Mouse (Mus musculus): ENCODE measurements around the gene Raph1. TPM values are rescaled to one million over a fixed set of nuclear protein-coding genes. Genes with fewer than 3 reads are reported as not detected.

Raph1 gene
- polyA plus RNA-seq, 1 experiment from 2014 or later: 20.9 TPM

DNA sequence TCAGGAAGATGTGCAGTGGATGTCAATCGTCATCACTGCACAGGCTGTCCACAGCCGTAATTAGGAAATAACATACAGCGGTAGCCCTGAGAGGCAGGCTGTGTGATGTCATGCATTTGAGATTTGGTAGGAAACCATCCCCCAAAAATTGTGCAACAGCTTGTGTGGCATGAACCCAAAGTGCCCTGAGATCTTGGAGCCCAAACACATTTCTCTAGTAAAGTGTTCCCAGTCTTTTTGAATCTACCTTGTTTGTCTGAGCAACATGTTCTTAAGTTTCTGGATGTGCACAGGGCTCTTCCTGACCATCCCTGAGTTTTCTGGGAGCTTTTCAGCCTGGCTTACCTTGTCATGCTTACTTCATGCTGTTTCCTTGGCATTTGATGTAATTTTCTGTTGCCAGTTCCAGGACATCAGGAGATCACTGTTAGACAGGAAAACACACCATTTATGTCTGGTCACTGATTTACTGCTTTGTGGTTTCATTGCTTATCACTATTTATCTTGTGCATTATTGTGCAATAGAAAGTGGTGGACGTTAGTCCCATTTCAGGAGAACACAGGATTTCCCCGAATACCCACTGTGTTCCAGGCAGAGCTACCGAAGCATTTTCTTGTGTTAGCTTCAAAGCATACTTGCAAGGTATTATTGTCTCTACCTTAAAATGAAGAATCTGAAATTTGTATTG lies 32.3 kb upstream of the Raph1 start:
- no peak for ATAC-seq
- H3K9ac ChIP-seq (ENCODE audit: low read length): no peak overlapping the region
- no peak for DNase-seq (ENCODE audit: low spot score)
- no peak overlapping the region for H3K4me2 ChIP-seq (ENCODE audit: low read length)
- no peaks in the 10 kb centered on the region for H3K9me3 ChIP-seq (replicated peaks; ENCODE audit: control insufficient read depth, low read length)
- no peaks in the 10 kb centered on the region for H3K36me3 ChIP-seq (ENCODE audit: control insufficient read depth, insufficient read depth, low read length)
- H3K4me1 ChIP-seq (ENCODE audit: control insufficient read depth, insufficient read depth, low read length): no peaks in the 10 kb centered on the region
- 91% methylated on average over 6 of the region's 6 CpGs for WGBS
- H3K27me3 ChIP-seq (replicated peaks; ENCODE audit: control insufficient read depth, insufficient read depth, low read length): no peaks in the 10 kb centered on the region
- no peak overlapping the region for H3K4me3 ChIP-seq (ENCODE audit: low read depth, low read length)
- no peak overlapping the region for H3K27ac ChIP-seq (ENCODE audit: low read depth, low read length)

DNA sequence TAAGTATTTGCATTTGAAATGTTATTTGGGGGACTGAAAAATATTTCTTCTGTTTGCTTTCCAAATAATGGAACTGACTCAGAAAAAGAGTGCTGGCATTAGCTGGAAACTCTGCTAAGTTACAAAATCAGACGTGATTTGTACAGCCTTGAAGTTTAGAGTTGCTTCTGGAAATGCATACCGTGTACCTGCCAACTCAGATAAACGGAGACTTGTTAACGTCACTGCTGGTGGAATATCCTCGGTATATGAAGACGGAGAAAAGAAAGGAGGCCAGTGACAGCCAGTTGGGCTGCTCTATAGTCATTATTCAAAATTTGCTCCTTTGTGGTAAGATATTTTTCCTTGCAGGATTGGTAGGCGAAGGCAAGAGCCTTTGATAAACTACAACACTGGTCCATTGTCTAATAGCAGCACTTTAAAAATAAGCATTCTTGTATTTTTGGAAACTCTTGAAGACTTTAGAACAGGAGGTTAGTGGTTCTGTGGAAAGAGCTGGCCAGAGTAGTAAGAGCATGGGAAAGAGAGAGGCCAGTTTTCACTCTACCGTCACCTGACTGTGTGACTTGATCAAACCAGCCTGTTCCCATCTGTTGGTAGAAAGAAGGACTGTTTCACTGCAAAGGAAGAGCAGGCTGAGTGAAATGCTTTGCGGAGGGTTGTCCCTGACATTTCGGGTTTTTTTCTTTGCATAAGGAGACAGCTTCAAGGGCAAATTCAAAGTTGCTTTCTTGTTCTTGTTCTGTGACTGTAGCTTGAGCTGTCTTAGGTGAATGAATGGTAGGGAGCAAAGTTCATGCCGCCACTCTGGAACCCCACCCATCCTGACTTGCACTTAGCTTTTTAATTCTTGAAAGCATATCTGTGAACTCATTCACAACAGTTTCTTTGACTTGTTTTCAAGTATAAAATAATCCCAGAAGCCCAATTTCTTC lies 29.7 kb upstream of the Raph1 start:
- no peak overlapping the region for H3K27ac ChIP-seq (ENCODE audit: low read depth, low read length)
- DNase-seq (ENCODE audit: low spot score) (no peak), ATAC-seq (no peak)
- H3K4me3 ChIP-seq (ENCODE audit: low read depth, low read length): no peak overlapping the region
- no peaks in the 10 kb centered on the region for H3K9me3 ChIP-seq (replicated peaks; ENCODE audit: control insufficient read depth, low read length)
- no peak overlapping the region for H3K9ac ChIP-seq (ENCODE audit: low read length)
- H3K27me3 ChIP-seq (replicated peaks; ENCODE audit: control insufficient read depth, insufficient read depth, low read length): no peaks in the 10 kb centered on the region
- H3K36me3 ChIP-seq (ENCODE audit: control insufficient read depth, insufficient read depth, low read length): no peaks in the 10 kb centered on the region
- no peak overlapping the region for H3K4me2 ChIP-seq (ENCODE audit: low read length)
- H3K4me1 ChIP-seq (ENCODE audit: control insufficient read depth, insufficient read depth, low read length): no peaks in the 10 kb centered on the region
- 69% methylated on average over 11 of the region's 11 CpGs for WGBS

DNA sequence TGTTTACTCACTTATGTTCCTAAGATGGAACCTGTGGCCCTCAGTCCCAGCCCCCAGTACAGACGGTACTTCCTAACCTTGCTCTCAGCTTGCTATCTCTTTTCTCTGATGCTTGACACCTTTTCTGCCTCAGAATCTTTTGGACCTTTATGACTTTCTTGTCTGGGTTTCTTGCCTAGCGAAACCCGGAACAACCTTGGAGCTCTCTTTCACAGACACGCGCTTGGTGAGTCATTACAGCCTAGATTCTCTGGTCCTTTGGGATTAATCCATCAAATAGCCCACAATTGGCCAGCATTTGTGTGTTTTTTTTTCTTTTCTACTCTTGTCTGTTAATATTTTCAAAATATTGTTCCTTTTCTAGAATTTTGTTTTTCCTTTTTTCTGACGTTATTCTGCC lies 26.2 kb upstream of the Raph1 start:
- H3K4me3 ChIP-seq (ENCODE audit: low read depth, low read length): no peak overlapping the region
- no peaks in the 10 kb centered on the region for H3K27me3 ChIP-seq (replicated peaks; ENCODE audit: control insufficient read depth, insufficient read depth, low read length)
- no peak for ATAC-seq
- no peak overlapping the region for H3K9ac ChIP-seq (ENCODE audit: low read length)
- H3K36me3 ChIP-seq (ENCODE audit: control insufficient read depth, insufficient read depth, low read length): no peaks in the 10 kb centered on the region
- no peaks in the 10 kb centered on the region for H3K4me1 ChIP-seq (ENCODE audit: control insufficient read depth, insufficient read depth, low read length)
- DNase-seq (ENCODE audit: low spot score): no peak
- no peaks in the 10 kb centered on the region for H3K9me3 ChIP-seq (replicated peaks; ENCODE audit: control insufficient read depth, low read length)
- no peak overlapping the region for H3K4me2 ChIP-seq (ENCODE audit: low read length)
- no peak overlapping the region for H3K27ac ChIP-seq (ENCODE audit: low read depth, low read length)
- 96% methylated on average over 6 of the region's 6 CpGs for WGBS

DNA sequence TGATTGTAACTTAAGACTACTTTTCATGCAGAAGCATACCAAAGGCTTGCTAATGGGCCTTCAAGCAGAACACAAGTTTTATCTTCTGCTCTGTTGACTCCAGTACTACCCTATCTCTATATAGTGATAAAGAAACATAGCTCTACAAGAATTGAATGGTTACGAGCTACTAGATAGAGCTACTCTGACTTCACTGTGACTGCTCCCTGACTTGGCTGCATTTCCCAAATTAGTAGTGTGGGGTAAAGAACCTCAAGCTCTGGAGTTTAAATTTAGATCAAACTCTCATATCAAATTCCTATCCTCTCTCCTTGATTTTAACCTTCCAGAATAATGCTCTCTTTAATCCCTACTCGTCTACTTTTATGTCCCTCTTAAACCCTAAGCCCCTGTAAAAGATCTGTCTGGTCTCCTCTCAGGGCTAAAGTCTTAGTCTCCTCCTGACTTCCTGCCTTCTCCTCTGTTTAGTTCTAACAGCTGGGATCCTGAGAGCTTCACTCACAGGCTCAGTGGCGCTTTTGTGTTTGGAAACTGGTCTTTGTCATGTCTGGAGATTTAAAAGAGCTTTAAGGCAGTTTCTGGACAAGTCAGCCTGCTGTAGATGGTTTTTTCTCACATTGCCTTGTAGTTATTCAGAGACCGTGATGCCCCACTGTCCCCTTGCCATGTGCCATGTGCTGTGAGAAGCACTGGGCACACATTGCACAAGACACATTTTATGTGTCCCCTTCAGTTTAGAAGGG lies 22.2 kb upstream of the Raph1 start:
- no peak overlapping the region for H3K4me2 ChIP-seq (ENCODE audit: low read length)
- no peaks in the 10 kb centered on the region for H3K4me1 ChIP-seq (ENCODE audit: control insufficient read depth, insufficient read depth, low read length)
- H3K9me3 ChIP-seq (replicated peaks; ENCODE audit: control insufficient read depth, low read length): no peaks in the 10 kb centered on the region; the same call in 1 of the 2 replicates
- no peak overlapping the region for H3K4me3 ChIP-seq (ENCODE audit: low read depth, low read length)
- DNase-seq (ENCODE audit: low spot score) (no peak), ATAC-seq (no peak)
- no peak overlapping the region for H3K27ac ChIP-seq (ENCODE audit: low read depth, low read length)
- no peaks in the 10 kb centered on the region for H3K27me3 ChIP-seq (replicated peaks; ENCODE audit: control insufficient read depth, insufficient read depth, low read length)
- no peaks in the 10 kb centered on the region for H3K36me3 ChIP-seq (ENCODE audit: control insufficient read depth, insufficient read depth, low read length)
- no peak overlapping the region for H3K9ac ChIP-seq (ENCODE audit: low read length)
- WGBS: 57% methylated on average over 4 of the region's 4 CpGs

DNA sequence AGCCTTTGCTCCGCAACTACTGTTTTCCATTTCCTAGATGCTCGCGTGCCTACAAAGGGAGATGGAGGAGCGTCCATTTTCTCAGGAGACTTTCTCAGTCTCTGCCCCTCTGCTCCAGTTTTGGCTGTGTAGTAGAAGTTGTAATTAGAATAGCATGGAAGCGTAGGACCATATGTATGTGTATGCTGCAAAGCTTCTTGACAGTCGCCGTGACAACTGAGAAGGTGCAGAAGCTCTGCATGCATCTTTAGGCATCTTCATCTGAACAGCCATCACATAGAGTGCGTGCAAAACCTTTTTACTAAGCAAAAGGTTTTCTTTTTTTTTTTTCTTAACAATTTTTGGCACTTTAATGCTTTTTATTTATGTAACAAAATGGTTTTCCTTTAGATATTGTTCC lies 14.1 kb upstream of the Raph1 start:
- H3K36me3 ChIP-seq (ENCODE audit: control insufficient read depth, insufficient read depth, low read length): no peaks in the 10 kb centered on the region
- no peaks in the 10 kb centered on the region for H3K27me3 ChIP-seq (replicated peaks; ENCODE audit: control insufficient read depth, insufficient read depth, low read length)
- H3K27ac ChIP-seq (ENCODE audit: low read depth, low read length): no peak overlapping the region
- WGBS: 89% methylated on average over 8 of the region's 8 CpGs
- H3K4me1 ChIP-seq (ENCODE audit: control insufficient read depth, insufficient read depth, low read length): no peaks in the 10 kb centered on the region
- no peak overlapping the region for H3K9ac ChIP-seq (ENCODE audit: low read length)
- no peaks in the 10 kb centered on the region; the same call in 1 of the 2 replicates for H3K9me3 ChIP-seq (replicated peaks; ENCODE audit: control insufficient read depth, low read length)
- no peak for DNase-seq (ENCODE audit: low spot score)
- ATAC-seq: no peak
- no peak overlapping the region for H3K4me3 ChIP-seq (ENCODE audit: low read depth, low read length)
- H3K4me2 ChIP-seq (ENCODE audit: low read length): no peak overlapping the region

DNA sequence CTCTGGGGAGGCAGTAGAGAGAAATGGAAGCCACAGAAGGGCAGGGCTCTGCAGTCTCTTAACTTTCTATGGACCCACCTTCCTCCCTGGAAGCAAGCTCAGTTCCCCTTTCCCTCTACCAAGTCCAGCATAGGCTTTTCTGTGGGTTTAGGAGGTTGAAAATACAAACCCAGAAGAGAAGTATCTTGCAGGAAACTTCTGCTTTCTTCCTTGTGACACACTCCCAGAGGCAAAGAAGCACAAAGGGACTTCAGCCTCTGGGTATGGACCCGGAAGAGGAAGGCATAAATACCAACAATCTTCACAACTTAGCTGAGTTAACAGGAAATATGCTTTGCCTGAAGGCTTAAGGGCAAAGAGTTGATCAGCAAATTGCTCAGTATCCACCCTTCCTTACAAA lies 13.0 kb upstream of the Raph1 start:
- Histone ChIP-seq H3K4me3 (ENCODE audit: low read depth, low read length) (no peak overlapping the region), H3K4me1 (ENCODE audit: control insufficient read depth, insufficient read depth, low read length) (no peaks in the 10 kb centered on the region), H3K9me3 (replicated peaks; ENCODE audit: control insufficient read depth, low read length) (no peaks in the 10 kb centered on the region), H3K9ac (ENCODE audit: low read length) (no peak overlapping the region), H3K27ac (ENCODE audit: low read depth, low read length) (no peak overlapping the region), H3K36me3 (ENCODE audit: control insufficient read depth, insufficient read depth, low read length) (no peaks in the 10 kb centered on the region), H3K27me3 (replicated peaks; ENCODE audit: control insufficient read depth, insufficient read depth, low read length) (no peaks in the 10 kb centered on the region), H3K4me2 (ENCODE audit: low read length) (no peak overlapping the region)
- DNase-seq (ENCODE audit: low spot score) (no peak), ATAC-seq (no peak)
- 78% methylated on average over 1 of the region's 1 CpGs for WGBS

DNA sequence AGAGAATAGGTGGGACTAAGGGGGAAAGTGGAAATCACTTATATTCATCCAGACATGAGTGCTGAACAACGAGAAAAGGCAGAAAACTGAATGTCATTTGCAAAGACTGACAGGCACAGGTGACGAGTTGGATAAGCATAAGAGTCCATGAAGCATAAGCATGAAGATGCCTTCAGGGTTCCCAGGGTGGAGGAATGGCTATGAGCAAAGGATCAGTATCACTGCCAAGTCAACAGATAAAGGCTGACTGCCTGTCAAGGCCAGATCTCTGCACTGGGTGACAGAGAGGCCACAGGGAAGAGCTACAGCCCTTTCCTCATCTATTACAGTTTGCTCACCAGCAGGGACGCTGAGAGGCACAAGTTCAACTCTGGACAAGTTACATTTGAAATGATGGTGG lies 5.8 kb upstream of the Raph1 start:
- Histone ChIP-seq H3K4me1 (ENCODE audit: control insufficient read depth, insufficient read depth, low read length) (no peaks in the 10 kb centered on the region), H3K9ac (ENCODE audit: low read length) (no peak overlapping the region), H3K4me3 (ENCODE audit: low read depth, low read length) (no peak overlapping the region), H3K36me3 (ENCODE audit: control insufficient read depth, insufficient read depth, low read length) (no peaks in the 10 kb centered on the region), H3K9me3 (replicated peaks; ENCODE audit: control insufficient read depth, low read length) (no peaks in the 10 kb centered on the region), H3K4me2 (ENCODE audit: low read length) (no peak overlapping the region), H3K27ac (ENCODE audit: low read depth, low read length) (no peak overlapping the region), H3K27me3 (replicated peaks; ENCODE audit: control insufficient read depth, insufficient read depth, low read length) (no peaks in the 10 kb centered on the region)
- ATAC-seq (no peak), DNase-seq (ENCODE audit: low spot score) (no peak)
- 75% methylated on average over 3 of the region's 3 CpGs for WGBS

DNA sequence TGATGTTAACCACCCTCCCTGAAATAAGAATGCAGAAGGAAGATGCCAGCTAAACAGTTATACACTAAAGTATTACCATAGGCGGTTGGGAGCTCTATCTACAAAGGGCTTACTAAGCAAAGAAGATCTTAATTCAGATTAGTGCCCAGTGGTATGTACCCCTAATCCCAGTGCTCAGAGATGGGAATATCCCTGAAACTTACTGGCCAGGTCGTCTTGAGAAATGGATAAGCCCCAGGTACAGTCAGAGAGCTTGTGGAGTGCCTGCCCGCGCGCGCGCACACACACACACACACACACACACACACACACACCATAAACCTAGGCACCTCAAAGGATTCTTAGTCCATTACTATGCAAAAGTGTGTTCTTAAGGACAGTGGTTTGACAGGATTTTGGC lies 2.8 kb upstream of the Raph1 start:
- Histone ChIP-seq H3K4me2 (ENCODE audit: low read length) (no peak overlapping the region), H3K9me3 (replicated peaks; ENCODE audit: control insufficient read depth, low read length) (no peaks in the 10 kb centered on the region), H3K27me3 (replicated peaks; ENCODE audit: control insufficient read depth, insufficient read depth, low read length) (no peaks in the 10 kb centered on the region), H3K4me1 (ENCODE audit: control insufficient read depth, insufficient read depth, low read length) (peaks cover 1% of the 10 kb centered on the region; the same call in 1 of the 2 replicates), H3K36me3 (ENCODE audit: control insufficient read depth, insufficient read depth, low read length) (no peaks in the 10 kb centered on the region), H3K27ac (ENCODE audit: low read depth, low read length) (no peak overlapping the region), H3K4me3 (ENCODE audit: low read depth, low read length) (no peak overlapping the region), H3K9ac (ENCODE audit: low read length) (no peak overlapping the region)
- DNase-seq (ENCODE audit: low spot score) (no peak), ATAC-seq (no peak)
- 90% methylated on average over 7 of the region's 7 CpGs for WGBS

Data from forebrain, embryonic 14.5 days (tissue).